Mouse (Mus musculus) CH12.LX (cell line): ENCODE measurements around the gene Fam53a. TPM values are rescaled to one million over a fixed set of nuclear protein-coding genes. Genes with fewer than 3 reads are reported as not detected.

Experiments
- DNase-seq: peaks from one replicate; pipeline ENCODE4 v3.0.0-alpha.2; 2013; ENCODE audit errors: extremely low read depth
- H3K27ac ChIP-seq: 2 replicates; pipeline ENCODE4 v1.5.1; 2012; ENCODE audit warnings: low read depth, mild to moderate bottlenecking, control low read depth, moderate library complexity; ENCODE audit not compliant: insufficient read depth
- H3K27me3 ChIP-seq: replicated peaks from 2 replicates; pipeline ENCODE3; 2012; ENCODE audit warnings: inconsistent platforms
- H3K36me3 ChIP-seq, 2 experiments: replicated peaks in 1 of 2; 2 replicates each; pipeline versions ENCODE3 to v1.6.1; 2012; ENCODE audit warnings: inconsistent platforms in 1 of 2, low read length in 1 of 2, mild to moderate bottlenecking in 1 of 2, mixed read lengths in 1 of 2, moderate library complexity in 1 of 2; ENCODE audit not compliant: control insufficient read depth in 1 of 2, insufficient read depth in 1 of 2
- H3K4me1 ChIP-seq, 2 experiments: 2 replicates each; pipeline ENCODE4 v1.6.1; 2012; ENCODE audit warnings: inconsistent platforms in 1 of 2, moderate library complexity in 1 of 2; ENCODE audit not compliant: insufficient read depth in 2 of 2, control insufficient read depth in 1 of 2
- H3K4me2 ChIP-seq: 2 replicates; pipeline ENCODE4 v1.6.1; 2012; ENCODE audit warnings: low read depth, mild to moderate bottlenecking, control low read depth; ENCODE audit not compliant: poor library complexity, insufficient read depth, severe bottlenecking
- H3K4me3 ChIP-seq, 3 experiments: fragments of 150-350 bp in 1 of 3; sonication (generic) in 1 of 3; replicated peaks in 1 of 3; 2 replicates each; pipeline versions ENCODE3 to v1.5.1; 2011 to 2012; ENCODE audit warnings: low read depth in 2 of 3, low read length in 2 of 3, mild to moderate bottlenecking in 2 of 3, moderate library complexity in 2 of 3, control low read depth in 1 of 3, improper control_type of control experiment in 1 of 3, inconsistent platforms in 1 of 3, mixed read lengths in 1 of 3; ENCODE audit not compliant: poor library complexity in 1 of 3
- H3K79me2 ChIP-seq: replicated peaks from 2 replicates; pipeline ENCODE4 v1.6.1; 2012; ENCODE audit warnings: mild to moderate bottlenecking, moderate library complexity; ENCODE audit not compliant: control insufficient read depth, poor library complexity, insufficient read depth, severe bottlenecking; ENCODE audit errors: extremely low read depth
- H3K9ac ChIP-seq: 2 replicates; pipeline ENCODE4 v1.6.1; 2012; ENCODE audit warnings: low read depth, mild to moderate bottlenecking, control low read depth, moderate library complexity; ENCODE audit not compliant: insufficient read depth
- H3K9me3 ChIP-seq: replicated peaks from 2 replicates; pipeline ENCODE3; 2012; ENCODE audit warnings: low read length, inconsistent platforms, mixed read lengths
- CHD1 ChIP-seq: IDR thresholded peaks from 2 replicates; pipeline ENCODE4 v1.6.1; 2012; ENCODE audit warnings: low read depth, low read length, improper control_type of control experiment, inconsistent platforms
- CHD2 ChIP-seq: IDR thresholded peaks from 2 replicates; pipeline ENCODE4 v1.6.1; 2011; ENCODE audit warnings: low read length, improper control_type of control experiment
- CTCF ChIP-seq, 2 experiments: IDR thresholded peaks in 1 of 2; conservative IDR thresholded peaks in 1 of 2; 2 replicates each; pipeline ENCODE4 v1.5.1; 2011 to 2012; ENCODE audit warnings: low read depth in 2 of 2, low read length in 2 of 2, improper control_type of control experiment in 1 of 2, inconsistent platforms in 1 of 2, mild to moderate bottlenecking in 1 of 2, moderate library complexity in 1 of 2
- E2F4 ChIP-seq: IDR thresholded peaks from 2 replicates; pipeline ENCODE4 v1.6.1; 2011; ENCODE audit warnings: low read depth, low read length, improper control_type of control experiment; ENCODE audit not compliant: insufficient replicate concordance
- ELF1 ChIP-seq: IDR thresholded peaks from 2 replicates; pipeline ENCODE4 v1.6.1; 2014; ENCODE audit warnings: low read depth, mild to moderate bottlenecking, inconsistent platforms, low read length, improper control_type of control experiment
- EP300 ChIP-seq: IDR thresholded peaks from 2 replicates; pipeline ENCODE4 v1.6.1; 2011; ENCODE audit warnings: low read length, improper control_type of control experiment
- HCFC1 ChIP-seq: IDR thresholded peaks from 2 replicates; pipeline ENCODE4 v1.6.1; 2012; ENCODE audit warnings: low read depth, mild to moderate bottlenecking, inconsistent platforms, low read length, improper control_type of control experiment
- JUN ChIP-seq: IDR thresholded peaks from 2 replicates; pipeline ENCODE4 v1.6.1; 2011; ENCODE audit warnings: low read depth, mild to moderate bottlenecking, low read length, improper control_type of control experiment, moderate library complexity; ENCODE audit not compliant: insufficient read depth
- JUND ChIP-seq: conservative IDR thresholded peaks from 2 replicates; pipeline ENCODE4 v1.6.1; 2011; ENCODE audit warnings: low read depth, low read length, improper control_type of control experiment
- KAT2A ChIP-seq: IDR thresholded peaks from 2 replicates; pipeline ENCODE4 v1.6.1; 2012; ENCODE audit warnings: low read length, improper control_type of control experiment, inconsistent platforms; ENCODE audit not compliant: insufficient replicate concordance
- MAFK ChIP-seq: IDR thresholded peaks from 2 replicates; pipeline ENCODE4 v1.6.1; 2011; ENCODE audit warnings: low read length, improper control_type of control experiment; ENCODE audit not compliant: insufficient replicate concordance
- MAX ChIP-seq: IDR thresholded peaks from 2 replicates; pipeline ENCODE4 v1.6.1; 2011; ENCODE audit warnings: low read length, improper control_type of control experiment
- MAZ ChIP-seq: IDR thresholded peaks from 2 replicates; pipeline ENCODE4 v1.6.1; 2012; ENCODE audit warnings: low read depth, mild to moderate bottlenecking, inconsistent platforms, low read length, improper control_type of control experiment, moderate library complexity
- MEF2A ChIP-seq: IDR thresholded peaks from 2 replicates; pipeline ENCODE4 v1.6.1; 2014; ENCODE audit warnings: low read depth, mild to moderate bottlenecking, inconsistent platforms, low read length, improper control_type of control experiment, borderline replicate concordance
- MXI1 ChIP-seq: IDR thresholded peaks from 2 replicates; pipeline ENCODE4 v1.6.1; 2011; ENCODE audit warnings: mild to moderate bottlenecking, low read depth, low read length, improper control_type of control experiment
- MYC ChIP-seq: IDR thresholded peaks from 2 replicates; pipeline ENCODE4 v1.6.1; 2011; ENCODE audit warnings: low read depth, mild to moderate bottlenecking, improper control_type of control experiment, low read length
- NELFE ChIP-seq: IDR thresholded peaks from 2 replicates; pipeline ENCODE4 v1.6.1; 2011; ENCODE audit warnings: low read depth, low read length, improper control_type of control experiment
- PAX5 ChIP-seq: IDR thresholded peaks from 2 replicates; pipeline ENCODE4 v1.6.1; 2012; ENCODE audit warnings: low read length, inconsistent platforms, mixed read lengths
- POLR2A ChIP-seq: IDR thresholded peaks from 2 replicates; pipeline ENCODE4 v1.6.1; 2011; ENCODE audit warnings: low read depth, mild to moderate bottlenecking, improper control_type of control experiment, low read length
- POLR2AphosphoS2 ChIP-seq: IDR thresholded peaks from 2 replicates; pipeline ENCODE4 v1.6.1; 2011; ENCODE audit warnings: low read depth, low read length, improper control_type of control experiment
- RAD21 ChIP-seq: IDR thresholded peaks from 2 replicates; pipeline ENCODE4 v1.6.1; 2011; ENCODE audit warnings: low read depth, mild to moderate bottlenecking, low read length, improper control_type of control experiment, moderate library complexity
- RCOR1 ChIP-seq: conservative IDR thresholded peaks from 2 replicates; pipeline ENCODE4 v1.6.1; 2012; ENCODE audit warnings: low read depth, mild to moderate bottlenecking, inconsistent platforms, low read length, improper control_type of control experiment
- SIN3A ChIP-seq: IDR thresholded peaks from 2 replicates; pipeline ENCODE4 v1.6.1; 2012; ENCODE audit warnings: low read length, improper control_type of control experiment, inconsistent platforms
- SMC3 ChIP-seq: IDR thresholded peaks from 2 replicates; pipeline ENCODE4 v1.6.1; 2011; ENCODE audit warnings: low read depth, low read length, improper control_type of control experiment
- TCF12 ChIP-seq: IDR thresholded peaks from 2 replicates; pipeline ENCODE4 v1.6.1; 2014; ENCODE audit warnings: low read depth, mild to moderate bottlenecking, inconsistent platforms, low read length, improper control_type of control experiment
- UBTF ChIP-seq: IDR thresholded peaks from 2 replicates; pipeline ENCODE4 v1.6.1; 2012; ENCODE audit warnings: low read depth, mild to moderate bottlenecking, inconsistent platforms, low read length, improper control_type of control experiment, moderate library complexity
- USF1 ChIP-seq: IDR thresholded peaks from 2 replicates; pipeline ENCODE4 v1.6.1; 2014; ENCODE audit warnings: low read depth, mild to moderate bottlenecking, inconsistent platforms, low read length, improper control_type of control experiment
- ZC3H11A ChIP-seq: IDR thresholded peaks from 2 replicates; pipeline ENCODE4 v1.6.1; 2012; ENCODE audit warnings: low read depth, mild to moderate bottlenecking, inconsistent platforms, low read length, improper control_type of control experiment
- ZMIZ1 ChIP-seq: IDR thresholded peaks from 2 replicates; pipeline ENCODE4 v1.6.1; 2012; ENCODE audit warnings: low read depth, mild to moderate bottlenecking, inconsistent platforms, low read length, improper control_type of control experiment
- dilution Hi-C: fragments of 300-500 bp; cut with MboI; formaldehyde crosslinking; loops from 2 replicates; pipeline ENCODE4 v1.14.3; 2020; ENCODE audit warnings: low sequenced_read_pairs; ENCODE audit not compliant: extremely low pct_unique_long_range_greater_than_20kb, extremely low pct_ligation_motif_present
- in situ Hi-C: fragments of 300-500 bp; cut with MboI; formaldehyde crosslinking; loops from 3 replicates; pipeline ENCODE4 v1.14.3; 2019; ENCODE audit warnings: low sequenced_read_pairs, low pct_ligation_motif_present, low pct_unique_long_range_greater_than_20kb, mixed read lengths
- polyA plus RNA-seq: library from polyadenylated mRNA; unstranded; fragments of >175 nt; gene quantifications from 2 replicates; pipeline ENCODE4 v1.2.1, GENCODE M21; 2012; ENCODE audit warnings: low read depth; ENCODE audit not compliant: insufficient read length
- total RNA-seq, 2 experiments: library from RNA; depleted of rRNA; stranded (reverse); fragments of 300-350 nt in 1 of 2; fragments of >200 nt in 1 of 2; gene quantifications; 2 replicates each; pipeline ENCODE4 v1.2.3; 2012 to 2014

The Fam53a gene
- total and polyA plus RNA-seq, 3 experiments, result 26.6 to 33.4 (median 29.2) TPM

- H3K27me3 ChIP-seq, result no peaks in the 10 kb centered on the region
- H3K79me2 ChIP-seq, result peaks cover 62% of the 10 kb centered on the region
- in situ Hi-C loops, result no loop called here
- peaks cover 12 to 53% of the 10 kb centered on the region in 2 experiments for H3K4me1 ChIP-seq
- H3K36me3 ChIP-seq, result peaks cover 42 to 69% of the 10 kb centered on the region in 2 experiments
- H3K27ac ChIP-seq, result no peak overlapping the region
- H3K4me2 ChIP-seq, result peak overlapping the region; percentile 96
- H3K9ac ChIP-seq, result peak overlapping the region; percentile 96
- TF ChIP-seq MAZ (no peak), TCF12 (no peak), PAX5 (no peak), CHD1 (no peak), E2F4 (no peak), KAT2A (no peak), SIN3A (no peak), MEF2A (no peak), USF1 (no peak), JUND (no peak), ZMIZ1 (no peak), NELFE (no peak), POLR2AphosphoS2 (no peak), POLR2A (no peak), CHD2 (no peak), JUN (no peak), UBTF (no peak), MAX (no peak), MXI1 (no peak), RCOR1 (no peak)
- peak overlapping the region; percentile 87 to 91 (median 89) for H3K4me3 ChIP-seq
- DNase-seq, result no peak
- H3K9me3 ChIP-seq, result no peaks in the 10 kb centered on the region
- dilution Hi-C loops, result no loop called here
Measured at GRCm38 (mm10) chr5:33651017-33651416, 21.6 kb upstream of the Fam53a start.

GRCm38 (mm10) chr5:33640652-33641051 is 11.2 kb upstream of the Fam53a start:
- Histone ChIP-seq H3K79me2 (peaks cover 5% of the 10 kb centered on the region; the same call in 1 of the 2 replicates), H3K4me3 (no peak overlapping the region), H3K27ac (no peak overlapping the region), H3K36me3 (peaks cover 58 to 86% of the 10 kb centered on the region in 2 experiments), H3K9ac (no peak overlapping the region), H3K4me2 (no peak overlapping the region), H3K9me3 (no peaks in the 10 kb centered on the region), H3K27me3 (no peaks in the 10 kb centered on the region), H3K4me1 (no peaks in the 10 kb centered on the region)
- peak; percentile 50 for DNase-seq
- no peak for TF ChIP-seq CHD2
- peak; percentile 36 for TF ChIP-seq RAD21
- TF ChIP-seq E2F4, result no peak
- TF ChIP-seq CTCF (conservative IDR thresholded peaks at IDR 0.05 in 1 of 2, IDR thresholded peaks at IDR 0.05 in 1 of 2; ENCODE audit: low read depth in 2 of 2, low read length in 2 of 2), result peak; percentile 40 to 69; a peak in 3 of 4 replicates
- TF ChIP-seq EP300, result no peak
- 0 out of 2 replicates have a peak, but pooled peaks have one; percentile 33 for TF ChIP-seq MYC
- no peak for TF ChIP-seq ZC3H11A
- TF ChIP-seq HCFC1, result no peak
- TF ChIP-seq ELF1, result no peak
- TF ChIP-seq MAX, result peak; percentile 49; the same call in 1 of the 2 replicates
- TF ChIP-seq SMC3, result peak; percentile 52
- TF ChIP-seq MAFK, result no peak
- dilution Hi-C loops (no loop called here), in situ Hi-C loops (no loop called here)
